Mouse (Mus musculus): ENCODE measurements around the gene Dcdc2a. TPM values are rescaled to one million over a fixed set of nuclear protein-coding genes. Genes with fewer than 3 reads are reported as not detected.

Gene Dcdc2a
- polyA plus RNA-seq, 1 experiment from 2014 or later = 0.12 TPM

DNA sequence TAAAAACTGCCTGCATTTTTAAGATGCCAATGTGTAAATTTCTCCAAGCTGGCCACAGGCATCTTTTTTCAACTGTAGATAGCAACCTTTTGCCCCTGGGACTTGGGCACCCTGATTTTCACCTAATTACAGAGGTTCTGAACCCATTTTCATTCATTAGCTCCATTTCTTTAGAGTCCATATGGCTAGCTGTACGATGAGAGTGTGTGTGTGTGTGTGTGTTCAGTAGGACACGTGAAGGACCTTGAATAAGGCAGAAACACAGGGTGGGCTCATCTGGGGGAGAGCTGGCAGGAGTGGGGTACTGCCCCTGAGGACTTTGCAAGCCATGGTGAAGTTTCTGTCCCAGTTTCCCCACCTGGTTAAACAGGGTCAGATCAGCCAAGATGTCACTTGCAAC lies 105.0 kb downstream of the Dcdc2a start:
- no peak overlapping the region for H3K4me3 ChIP-seq (ENCODE audit: low read depth, low read length)
- H3K27ac ChIP-seq (ENCODE audit: low read depth) = no peak overlapping the region
- no peaks in the 10 kb centered on the region for H3K36me3 ChIP-seq (ENCODE audit: insufficient read depth)
- TF ChIP-seq CTCF (IDR thresholded peaks at IDR 0.05; ENCODE audit: low read depth) = no peak
- no peaks in the 10 kb centered on the region for H3K4me1 ChIP-seq (ENCODE audit: insufficient read depth)
- no peak overlapping the region for H3K9ac ChIP-seq
- 72% methylated on average over 2 of the region's 2 CpGs for WGBS
- ATAC-seq (ENCODE audit: insufficient read depth) (no peak), DNase-seq (no peak)
- no peak overlapping the region for H3K4me2 ChIP-seq
- H3K9me3 ChIP-seq (ENCODE audit: low read depth, low read length) = no peaks in the 10 kb centered on the region
- no peaks in the 10 kb centered on the region for H3K27me3 ChIP-seq (ENCODE audit: insufficient read depth, low read length)

DNA sequence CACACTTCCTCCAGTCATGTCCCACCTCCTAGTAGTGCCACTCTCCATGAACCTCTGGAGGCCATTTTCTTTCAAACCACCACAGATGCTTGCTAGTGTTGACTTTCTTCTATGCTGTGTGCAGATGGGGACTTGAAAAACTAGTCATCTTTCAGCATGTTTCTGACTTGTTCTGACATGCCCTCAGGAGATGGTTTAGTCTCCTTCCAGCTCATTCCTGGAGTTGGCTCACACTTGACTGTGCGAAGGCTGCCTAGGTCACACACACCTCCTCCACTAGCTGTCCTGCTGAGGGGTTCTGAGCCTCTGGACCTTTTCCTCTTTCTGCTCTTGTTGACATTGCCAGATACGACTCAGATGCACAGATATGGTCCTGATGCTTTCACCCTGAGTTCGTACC lies 106.8 kb downstream of the Dcdc2a start:
- Histone ChIP-seq H3K4me3 (ENCODE audit: low read depth, low read length) (no peak overlapping the region), H3K4me2 (no peak overlapping the region), H3K4me1 (ENCODE audit: insufficient read depth) (no peaks in the 10 kb centered on the region), H3K36me3 (ENCODE audit: insufficient read depth) (no peaks in the 10 kb centered on the region), H3K27me3 (ENCODE audit: insufficient read depth, low read length) (no peaks in the 10 kb centered on the region), H3K27ac (ENCODE audit: low read depth) (no peak overlapping the region), H3K9ac (no peak overlapping the region), H3K9me3 (ENCODE audit: low read depth, low read length) (no peaks in the 10 kb centered on the region)
- TF ChIP-seq CTCF (IDR thresholded peaks at IDR 0.05; ENCODE audit: low read depth) = no peak
- ATAC-seq (ENCODE audit: insufficient read depth) (no peak), DNase-seq (no peak)
- 73% methylated on average over 3 of the region's 3 CpGs for WGBS

DNA sequence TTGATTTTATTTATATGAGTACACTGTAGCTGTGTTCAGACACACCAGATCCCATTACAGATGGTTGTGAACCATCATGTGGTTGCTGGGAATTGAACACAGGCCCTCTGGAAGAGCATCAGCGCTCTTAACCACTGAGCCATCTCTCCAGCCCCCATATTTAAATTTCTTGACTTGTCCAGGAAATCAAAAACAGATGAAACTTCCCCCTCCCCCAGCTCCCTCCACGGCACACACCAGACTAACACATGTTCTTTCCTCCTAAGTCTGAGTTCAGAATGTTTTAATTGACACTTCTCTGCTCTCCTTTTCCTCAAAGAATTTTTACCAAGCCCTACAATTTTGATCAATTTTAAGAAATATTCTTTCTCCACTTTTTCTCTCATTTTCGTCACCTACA lies 113.1 kb downstream of the Dcdc2a start:
- Histone ChIP-seq H3K4me2 (no peak overlapping the region), H3K27ac (ENCODE audit: low read depth) (no peak overlapping the region), H3K4me1 (ENCODE audit: insufficient read depth) (no peaks in the 10 kb centered on the region), H3K36me3 (ENCODE audit: insufficient read depth) (no peaks in the 10 kb centered on the region), H3K9ac (no peak overlapping the region), H3K9me3 (ENCODE audit: low read depth, low read length) (no peaks in the 10 kb centered on the region), H3K4me3 (ENCODE audit: low read depth, low read length) (no peak overlapping the region), H3K27me3 (ENCODE audit: insufficient read depth, low read length) (no peaks in the 10 kb centered on the region)
- DNase-seq (no peak), ATAC-seq (ENCODE audit: insufficient read depth) (no peak)
- WGBS = 74% methylated on average over 3 of the region's 3 CpGs
- no peak for TF ChIP-seq CTCF (IDR thresholded peaks at IDR 0.05; ENCODE audit: low read depth)

DNA sequence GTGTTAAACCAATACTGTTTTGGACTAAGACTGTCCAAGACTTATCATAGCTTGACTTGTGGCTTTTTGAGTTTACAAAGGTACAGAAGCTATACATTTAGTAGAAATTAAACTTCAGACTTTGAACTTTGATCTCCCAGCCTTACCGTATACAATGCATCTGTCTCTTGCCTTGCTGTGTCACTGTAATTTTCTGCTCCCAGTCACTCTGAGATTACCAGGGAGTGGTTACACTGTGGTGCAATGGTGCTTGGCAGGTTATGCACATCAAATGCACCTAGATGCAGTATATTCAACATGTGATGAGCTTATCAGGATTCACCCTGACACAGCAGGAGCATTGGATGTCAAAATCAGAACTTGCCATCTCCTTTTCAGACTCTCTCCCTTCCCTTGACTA lies 122.0 kb downstream of the Dcdc2a start:
- Histone ChIP-seq H3K4me2 (no peak overlapping the region), H3K27ac (ENCODE audit: low read depth) (no peak overlapping the region), H3K36me3 (ENCODE audit: insufficient read depth) (no peaks in the 10 kb centered on the region), H3K9me3 (ENCODE audit: low read depth, low read length) (no peaks in the 10 kb centered on the region), H3K4me1 (ENCODE audit: insufficient read depth) (no peaks in the 10 kb centered on the region), H3K9ac (no peak overlapping the region), H3K27me3 (ENCODE audit: insufficient read depth, low read length) (no peaks in the 10 kb centered on the region), H3K4me3 (ENCODE audit: low read depth, low read length) (no peak overlapping the region)
- TF ChIP-seq CTCF (IDR thresholded peaks at IDR 0.05; ENCODE audit: low read depth) = no peak
- ATAC-seq (ENCODE audit: insufficient read depth) (no peak), DNase-seq (no peak)
- WGBS = 82% methylated on average over 1 of the region's 1 CpGs

DNA sequence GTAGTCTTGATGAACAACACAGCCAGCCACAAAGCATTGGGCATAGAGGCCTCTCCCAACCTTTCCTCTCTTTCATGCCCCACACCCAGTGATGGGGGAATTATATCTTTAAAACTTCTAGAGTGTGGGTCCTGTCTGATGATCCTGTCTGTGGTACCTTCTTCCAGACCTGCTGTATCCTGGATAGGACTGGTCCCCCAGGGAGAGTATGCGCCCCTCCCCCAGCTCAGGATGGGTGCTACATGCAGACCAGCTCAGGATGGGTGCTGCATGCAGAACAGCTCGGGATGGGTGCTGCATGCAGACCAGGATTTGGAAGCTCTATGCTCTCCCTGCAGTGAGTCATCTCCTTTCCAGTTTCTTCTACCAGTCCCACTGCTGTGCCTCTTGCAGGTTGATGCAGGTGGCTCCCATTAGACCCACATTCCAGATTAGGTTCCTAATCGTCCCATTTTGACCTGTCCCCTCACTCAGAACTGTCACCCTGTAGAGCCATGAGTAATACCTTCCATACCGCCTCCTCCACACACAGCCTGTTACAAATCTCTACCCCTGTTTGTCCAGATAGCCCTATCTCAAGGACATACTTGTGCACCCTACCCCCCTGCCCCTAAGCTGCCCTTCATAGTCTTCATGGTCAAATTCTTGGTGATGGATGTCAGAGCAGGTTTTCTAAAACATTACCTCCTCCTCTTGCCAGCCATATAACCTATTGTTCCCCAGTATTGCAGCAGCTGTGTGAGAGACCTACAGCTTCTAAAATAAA lies 122.6 kb downstream of the Dcdc2a start:
- Histone ChIP-seq H3K4me1 (ENCODE audit: insufficient read depth) (no peaks in the 10 kb centered on the region), H3K27ac (ENCODE audit: low read depth) (no peak overlapping the region), H3K4me3 (ENCODE audit: low read depth, low read length) (no peak overlapping the region), H3K9me3 (ENCODE audit: low read depth, low read length) (no peaks in the 10 kb centered on the region), H3K36me3 (ENCODE audit: insufficient read depth) (no peaks in the 10 kb centered on the region), H3K9ac (no peak overlapping the region), H3K4me2 (no peak overlapping the region), H3K27me3 (ENCODE audit: insufficient read depth, low read length) (no peaks in the 10 kb centered on the region)
- DNase-seq = no peak
- ATAC-seq (ENCODE audit: insufficient read depth) = no peak
- WGBS = 65% methylated on average over 4 of the region's 4 CpGs
- no peak for TF ChIP-seq CTCF (IDR thresholded peaks at IDR 0.05; ENCODE audit: low read depth)

GRCm38 (mm10) chr13:25186436-25187325 lies 130.9 kb downstream of the Dcdc2a start:
- WGBS = 28% methylated on average over 7 of the region's 7 CpGs
- no peak overlapping the region; the same call in 1 of the 2 replicates for H3K4me2 ChIP-seq
- H3K27ac ChIP-seq (ENCODE audit: low read depth) = no peak overlapping the region
- peak; percentile 11; the same call in 1 of the 2 replicates for ATAC-seq (ENCODE audit: insufficient read depth)
- no peak for DNase-seq
- no peaks in the 10 kb centered on the region for H3K27me3 ChIP-seq (ENCODE audit: insufficient read depth, low read length)
- no peaks in the 10 kb centered on the region for H3K4me1 ChIP-seq (ENCODE audit: insufficient read depth)
- no peak for TF ChIP-seq CTCF (IDR thresholded peaks at IDR 0.05; ENCODE audit: low read depth)
- no peak overlapping the region for H3K4me3 ChIP-seq (ENCODE audit: low read depth, low read length)
- H3K36me3 ChIP-seq (ENCODE audit: insufficient read depth) = no peaks in the 10 kb centered on the region
- no peak overlapping the region for H3K9ac ChIP-seq
- no peaks in the 10 kb centered on the region for H3K9me3 ChIP-seq (ENCODE audit: low read depth, low read length)

GRCm38 (mm10) chr13:25187326-25187710 lies 131.5 kb downstream of the Dcdc2a start:
- no peaks in the 10 kb centered on the region for H3K4me1 ChIP-seq (ENCODE audit: insufficient read depth)
- no peak overlapping the region for H3K27ac ChIP-seq (ENCODE audit: low read depth)
- H3K27me3 ChIP-seq (ENCODE audit: insufficient read depth, low read length) = no peaks in the 10 kb centered on the region
- peak; percentile 53 for DNase-seq
- H3K4me2 ChIP-seq = no peak overlapping the region; the same call in 1 of the 2 replicates
- 0 out of 2 replicates have a peak, but pooled peaks have one; percentile 34 for TF ChIP-seq CTCF (IDR thresholded peaks at IDR 0.05; ENCODE audit: low read depth)
- no peak overlapping the region for H3K9ac ChIP-seq
- ATAC-seq (ENCODE audit: insufficient read depth) = no peak; the same call in 1 of the 2 replicates
- H3K36me3 ChIP-seq (ENCODE audit: insufficient read depth) = no peaks in the 10 kb centered on the region
- no peaks in the 10 kb centered on the region for H3K9me3 ChIP-seq (ENCODE audit: low read depth, low read length)
- WGBS = 7% methylated on average over 6 of the region's 6 CpGs
- H3K4me3 ChIP-seq (ENCODE audit: low read depth, low read length) = no peak overlapping the region

Measured in lung, embryonic 14.5 days (tissue).